ENCODE assay signal across 8 mouse cellular contexts in the genomic region with DNA sequence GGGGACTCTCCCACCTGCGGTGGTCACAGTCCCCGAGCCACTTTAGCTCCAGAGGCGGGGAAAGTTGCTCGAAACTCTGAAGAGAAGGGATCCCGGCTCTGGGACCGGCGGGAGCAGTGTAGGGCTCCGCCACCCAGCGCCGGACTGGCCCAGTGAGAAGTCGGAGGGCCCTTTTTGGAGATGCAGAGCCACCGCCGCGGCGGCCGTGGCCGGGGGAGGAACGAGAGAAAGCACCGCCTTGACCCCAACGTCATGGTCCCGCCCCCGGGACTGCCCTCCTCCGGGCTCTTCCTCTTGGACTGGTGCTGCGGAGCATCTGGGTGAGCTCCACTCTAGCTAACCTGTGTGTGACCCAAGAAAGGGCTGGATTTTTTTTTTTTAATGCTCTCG. TPM values are rescaled to one million over a fixed set of nuclear protein-coding genes. Genes with fewer than 3 reads are reported as not detected.
A peak's percentile ranks its signal among the peaks of the same experiment; 100 is the strongest.
DNase-seq lines count a peak whose midpoint lies in the region; ATAC-seq and TF ChIP-seq lines count a peak whose summit lies in the region.

Gene Egln3 (minus strand): TSS at position 205 of the 390 bp plus-strand sequence.

- peak within 1 kb of the TSS; percentile 100 for H3K4me2 ChIP-seq in hindbrain, embryonic 12.5 days (replicated peaks)

- no peaks in the 10 kb centered on the region for H3K9me3 ChIP-seq in MEL (replicated peaks; ENCODE audit: insufficient read depth, low read length)
- H3K9me3 ChIP-seq in hindbrain, embryonic 12.5 days (replicated peaks) = no peaks in the 10 kb centered on the region

- TF ChIP-seq EP300 in MEL (IDR thresholded peaks at IDR 0.05; ENCODE audit: low read depth in 1 of 2, low read length in 2 of 2) = no peak

- peak; percentile 74 for ATAC-seq in hindbrain, embryonic 12.5 days (ENCODE audit: low FRiP score)

- peaks cover 3% of the 10 kb centered on the region; the same call in 1 of the 2 replicates for H3K79me2 ChIP-seq in MEL (ENCODE audit: control insufficient read depth, insufficient read depth, low read length, poor library complexity)

- TF ChIP-seq RAD21 in MEL (IDR thresholded peaks at IDR 0.05; ENCODE audit: low read depth, low read length) = no peak

- no peak for TF ChIP-seq CTCF in MEL (IDR thresholded peaks at IDR 0.05 in 2 of 3, conservative IDR thresholded peaks at IDR 0.05 in 1 of 3; ENCODE audit: control insufficient read depth in 1 of 3, insufficient read depth in 1 of 3, low read depth in 2 of 3, low read length in 3 of 3, poor library complexity in 1 of 3, severe bottlenecking in 1 of 3)

- H3K4me1 ChIP-seq in MEL (ENCODE audit: control insufficient read depth in 1 of 2, insufficient read depth in 2 of 2, low read length in 2 of 2) = peaks cover 3 to 9% of the 10 kb centered on the region in 2 experiments; a peak in 2 of 4 replicates
- peaks cover 26% of the 10 kb centered on the region for H3K4me1 ChIP-seq in hindbrain, embryonic 12.5 days

- peak in 1 of 2 experiments; percentile 60; a peak in 1 of 4 replicates for TF ChIP-seq POLR2A in MEL (IDR thresholded peaks at IDR 0.05; ENCODE audit: control insufficient read depth in 1 of 2, insufficient read depth in 1 of 2, low read depth in 1 of 2, low read length in 2 of 2, poor library complexity in 1 of 2)

- peaks cover 0 to 5% of the 10 kb centered on the region in 2 experiments; a peak in 2 of 4 replicates for H3K36me3 ChIP-seq in MEL (ENCODE audit: control insufficient read depth in 1 of 2, insufficient read depth in 2 of 2, low read length in 2 of 2)
- H3K36me3 ChIP-seq in hindbrain, embryonic 12.5 days = no peaks in the 10 kb centered on the region

- DNase-seq in MEL (ENCODE audit: low read depth, low spot score) = peak; percentile 82
- DNase-seq in cerebellum, adult 9-10 months = peak; percentile 18
- DNase-seq in frontal cortex, postnatal 14 days (ENCODE audit: low spot score in 2 of 2) = peak; percentile 50 to 64
- peak; percentile 48 to 71 for DNase-seq in layer of hippocampus, postnatal 25 days (ENCODE audit: extremely low spot score in 1 of 2, low spot score in 1 of 2)
- peak; percentile 90 for DNase-seq in lung, postnatal 10 days
- DNase-seq in ovary, postnatal 10 days (ENCODE audit: low spot score) = peak; percentile 70
- DNase-seq in thymus, postnatal 10 days (ENCODE audit: low spot score in 2 of 2) = peak; percentile 76 to 85

- under 1% methylated on average over 25 of the region's 25 CpGs for WGBS in hindbrain, embryonic 12.5 days

- H3K27ac ChIP-seq in MEL (ENCODE audit: control insufficient read depth, low read depth, low read length) = no peak within 1 kb of the TSS
- no peak within 1 kb of the TSS for H3K27ac ChIP-seq in hindbrain, embryonic 12.5 days

- no peaks in the 10 kb centered on the region for H3K27me3 ChIP-seq in MEL (ENCODE audit: control insufficient read depth in 1 of 2, insufficient read depth in 2 of 2, low read length in 2 of 2)
- H3K27me3 ChIP-seq in hindbrain, embryonic 12.5 days = peaks cover 3% of the 10 kb centered on the region

- peak within 1 kb of the TSS; percentile 64 to 77 for H3K4me3 ChIP-seq in MEL (ENCODE audit: control insufficient read depth in 1 of 2, insufficient read depth in 1 of 2, low read depth in 2 of 2, low read length in 2 of 2)
- H3K4me3 ChIP-seq in hindbrain, embryonic 12.5 days = peak within 1 kb of the TSS; percentile 51

- H3K9ac ChIP-seq in MEL (ENCODE audit: control insufficient read depth, low read depth, low read length, poor library complexity, severe bottlenecking) = peak within 1 kb of the TSS; percentile 51
- peak within 1 kb of the TSS; percentile 64 for H3K9ac ChIP-seq in hindbrain, embryonic 12.5 days

TF ChIP-seq in MEL, 35 proteins besides CTCF, POLR2A, EP300 and RAD21:
- TF ChIP-seq TBP (IDR thresholded peaks at IDR 0.05; ENCODE audit: low read depth, low read length) = peak; percentile 25; the same call in 1 of the 2 replicates
- TF ChIP-seq NELFE (IDR thresholded peaks at IDR 0.05; ENCODE audit: low read depth, low read length) = peak; percentile 41; the same call in 1 of the 2 replicates
- peak; percentile 5; the same call in 1 of the 2 replicates for TF ChIP-seq POLR2AphosphoS5 (IDR thresholded peaks at IDR 0.05; ENCODE audit: borderline replicate concordance, low read depth, low read length)
- TF ChIP-seq SMC3 (IDR thresholded peaks at IDR 0.05; ENCODE audit: low read depth, low read length) = no peak
- 0 out of 2 replicates have a peak, but pooled peaks have one; percentile 40 for TF ChIP-seq ZNF384 (IDR thresholded peaks at IDR 0.05; ENCODE audit: low read depth, low read length)

RNA-seq across cellular contexts. Expression of gene Egln3, which starts in this region (rescaled TPM):
- 3.2 and 13.9 TPM in 2 replicates for total RNA-seq in MEL (2012; rRNA removed)
- 10 to 100 TPM in 1 of 2 experiments, not detected in 1; 30.1 TPM for polyA plus RNA-seq in MEL (2012; ENCODE audit: insufficient read depth in 1 of 2, insufficient read length in 2 of 2, low read depth in 1 of 2, low replicate concordance in 2 of 2, missing spikeins in 1 of 2)
- 6.2 and 7.3 TPM in 2 replicates for polyA plus RNA-seq in hindbrain, embryonic 12.5 days (2016; fragmentation: Nextera tagmentation; extraction: Ambion mirVana)
- total RNA-seq in layer of hippocampus, postnatal 25 days (2021) = 1 to 10 TPM; 5.3 to 5.8 TPM

Comparison
In these comparisons a context has a peak if more than half of its experiments do, and no peak if none do; other contexts are left out.
1. DNase-seq: peak in every context shown above with its lines; median percentile 90 in lung, postnatal 10 days; 82 in MEL; 80 in thymus, postnatal 10 days; 70 in ovary, postnatal 10 days; 60 in layer of hippocampus, postnatal 25 days; 57 in frontal cortex, postnatal 14 days; 18 in cerebellum, adult 9-10 months.